Mouse (Mus musculus) neural tube, embryonic 10.5 days (tissue): ENCODE data around the gene Camsap2.
A peak's percentile ranks its signal among the peaks of the same experiment; 100 is the strongest.

Source experiments
- DNase-seq: peaks from one replicate; pipeline ENCODE4 v3.0.0-alpha.2; 2017; ENCODE audit warnings: low spot score; ENCODE audit errors: extremely low spot score

Camsap2 gene

GRCm38 (mm10) chr1:136258495-136258894 is 87.4 kb downstream of the Camsap2 start:
- no peak for DNase-seq

- no peak for DNase-seq
Measured at GRCm38 (mm10) chr1:136255657-136256056, 90.2 kb downstream of the Camsap2 start.

- no peak for DNase-seq
Measured at GRCm38 (mm10) chr1:136255174-136255573, 90.7 kb downstream of the Camsap2 start.

GRCm38 (mm10) chr1:136254503-136255065 is 91.3 kb downstream of the Camsap2 start:
- DNase-seq, result no peak

- no peak for DNase-seq
Measured at GRCm38 (mm10) chr1:136253472-136253871, 92.4 kb downstream of the Camsap2 start.

- no peak for DNase-seq
Measured at GRCm38 (mm10) chr1:136249662-136250061, 96.2 kb downstream of the Camsap2 start.

- no peak for DNase-seq
Measured at GRCm38 (mm10) chr1:136247393-136247792, 98.5 kb downstream of the Camsap2 start.

GRCm38 (mm10) chr1:136244469-136244868 is 101.4 kb downstream of the Camsap2 start:
- no peak for DNase-seq

GRCm38 (mm10) chr1:136241801-136242200 is 104.1 kb downstream of the Camsap2 start:
- no peak for DNase-seq

- DNase-seq, result no peak
Measured at GRCm38 (mm10) chr1:136238495-136238894, 107.4 kb downstream of the Camsap2 start.

- DNase-seq, result no peak
Measured at GRCm38 (mm10) chr1:136234595-136235092, 111.3 kb downstream of the Camsap2 start.

- peak; percentile 91 for DNase-seq
Measured at GRCm38 (mm10) chr1:136233892-136234594, 111.9 kb downstream of the Camsap2 start, which contains the start of gene Inava. TSS of gene Inava (minus strand) at chr1:136234264.

- DNase-seq, result peak; percentile 74
Measured at GRCm38 (mm10) chr1:136232986-136233790, 112.7 kb downstream of the Camsap2 start.

- DNase-seq, result peak; percentile 44
Measured at GRCm38 (mm10) chr1:136232285-136232926, 113.5 kb downstream of the Camsap2 start.

- DNase-seq, result peak; percentile 26
Measured at GRCm38 (mm10) chr1:136231596-136231995, 114.3 kb downstream of the Camsap2 start.

- peak; percentile 29 for DNase-seq
Measured at GRCm38 (mm10) chr1:136230201-136230600, 115.7 kb downstream of the Camsap2 start.

GRCm38 (mm10) chr1:136229040-136229373 is 116.9 kb downstream of the Camsap2 start:
- peak; percentile 26 for DNase-seq

- DNase-seq, result peak; percentile 31
Measured at GRCm38 (mm10) chr1:136228328-136229039, 117.4 kb downstream of the Camsap2 start.

- no peak for DNase-seq
Measured at GRCm38 (mm10) chr1:136227870-136228269, 118.0 kb downstream of the Camsap2 start.

GRCm38 (mm10) chr1:136226626-136227025 is 119.3 kb downstream of the Camsap2 start:
- no peak for DNase-seq

- DNase-seq, result no peak
Measured at GRCm38 (mm10) chr1:136225846-136226245, 120.1 kb downstream of the Camsap2 start.
